Mouse (Mus musculus): ENCODE measurements around the gene Crb2.

DNA sequence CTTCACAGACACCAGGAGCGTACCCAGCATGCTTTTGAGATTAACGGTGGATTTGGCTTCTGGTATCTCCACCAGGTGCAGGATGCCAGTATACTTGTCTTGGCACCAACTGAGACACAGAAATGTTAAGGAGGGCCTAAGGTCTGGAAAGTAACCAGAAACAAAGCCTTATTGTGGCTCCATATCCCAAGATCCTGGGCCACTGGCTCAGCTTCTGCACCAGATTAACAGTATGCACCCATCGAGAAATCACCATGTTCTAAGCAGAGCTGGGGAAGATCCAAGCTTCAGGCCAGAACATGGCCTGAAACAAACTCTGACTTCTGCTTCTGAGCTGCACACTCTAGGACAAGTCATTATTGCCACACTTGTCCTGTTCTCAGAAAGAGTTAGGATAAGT is 60.9 kb downstream of the Crb2 start:
- TF ChIP-seq POLR2A (IDR thresholded peaks at IDR 0.05; ENCODE audit: control insufficient read depth, low read depth, low read length) = no peak
- no peak for TF ChIP-seq CTCF (IDR thresholded peaks at IDR 0.05; ENCODE audit: control insufficient read depth, insufficient read depth, insufficient replicate concordance, low read depth, low read length)

Measured in testis, adult 2 months (tissue).